Mouse (Mus musculus): ENCODE results near the gene Coq10b.

GRCm38 (mm10) chr1:55026444-55027252 lies 25.9 kb upstream of the Coq10b start:
- TF ChIP-seq CTCF (IDR thresholded peaks at IDR 0.05; ENCODE audit: low read depth) (no peak), EP300 (IDR thresholded peaks at IDR 0.05; ENCODE audit: low read depth) (no peak; the same call in 1 of the 2 replicates)

All from liver, postnatal 0 days (tissue).